Mouse (Mus musculus): ENCODE results near the gene Dgat2. TPM values are rescaled to one million over a fixed set of nuclear protein-coding genes. Genes with fewer than 3 reads are reported as not detected.

Gene Dgat2
- polyA plus RNA-seq, 1 experiment from 2014 or later = 44.2 TPM

DNA sequence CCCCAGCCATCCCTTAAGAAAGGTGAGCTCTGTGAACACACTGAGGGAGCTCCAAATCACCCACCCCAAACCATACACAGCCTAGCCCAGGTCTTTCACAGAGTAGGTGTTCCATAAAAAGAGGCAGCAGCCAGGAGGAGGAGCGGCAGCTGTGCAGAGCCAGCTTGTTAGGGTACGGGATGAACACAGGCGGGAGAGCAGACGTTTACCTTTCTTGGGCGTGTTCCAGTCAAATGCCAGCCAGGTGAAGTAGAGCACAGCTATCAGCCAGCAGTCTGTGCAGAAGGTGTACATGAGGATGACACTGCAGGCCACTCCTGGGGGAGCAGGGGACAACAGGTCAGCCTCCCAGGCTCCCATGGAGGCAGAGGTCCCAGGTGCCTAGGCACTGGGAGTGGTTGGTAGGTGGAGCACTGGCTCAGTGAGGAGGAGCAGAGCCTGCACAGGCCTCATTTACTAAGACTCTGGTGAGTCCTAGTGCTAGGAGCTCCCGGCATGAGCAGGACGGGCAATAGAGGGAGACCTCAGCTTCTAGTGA is 17.6 kb downstream of the Dgat2 start:
- H3K4me3 ChIP-seq (ENCODE audit: low read depth, low read length) = no peak overlapping the region
- no peaks in the 10 kb centered on the region for H3K36me3 ChIP-seq (ENCODE audit: control insufficient read depth, insufficient read depth, low read length)
- H3K9me3 ChIP-seq (ENCODE audit: control insufficient read depth, low read length) = no peaks in the 10 kb centered on the region
- no peak overlapping the region for H3K4me2 ChIP-seq (ENCODE audit: low read length)
- H3K4me1 ChIP-seq (replicated peaks; ENCODE audit: control insufficient read depth, insufficient read depth, low read length) = no peaks in the 10 kb centered on the region
- H3K27me3 ChIP-seq (replicated peaks; ENCODE audit: control insufficient read depth, insufficient read depth, low read length) = no peaks in the 10 kb centered on the region
- H3K27ac ChIP-seq (ENCODE audit: low read depth) = peak overlapping the region; percentile 30; the same call in 1 of the 2 replicates
- H3K9ac ChIP-seq (ENCODE audit: low read length) = no peak overlapping the region
- WGBS = 52% methylated on average over 7 of the region's 7 CpGs
- ATAC-seq (replicated peaks; ENCODE audit: low FRiP score, low TSS enrichment, low read depth) = no peak
- DNase-seq (ENCODE audit: low spot score) = no peak

DNA sequence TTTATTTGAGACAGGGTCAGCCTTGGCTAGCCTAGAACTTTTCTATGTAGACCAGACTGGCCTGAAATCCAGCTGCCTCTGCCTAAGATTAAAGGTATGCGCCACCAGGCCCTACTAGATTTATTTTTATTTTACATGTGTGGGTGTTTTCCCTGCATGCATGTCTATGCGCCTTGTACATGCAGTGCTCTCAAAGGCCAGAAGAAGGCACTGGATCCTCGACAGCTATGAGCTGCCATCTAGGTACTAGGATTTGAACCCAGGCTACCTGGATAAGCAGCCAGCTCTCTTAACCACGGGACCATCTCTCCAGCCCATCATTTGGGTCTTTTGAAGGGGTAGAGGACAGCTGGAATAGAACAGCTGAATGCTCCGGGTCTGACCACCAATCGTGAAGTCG is 20.1 kb downstream of the Dgat2 start:
- Histone ChIP-seq H3K4me1 (replicated peaks; ENCODE audit: control insufficient read depth, insufficient read depth, low read length) (no peaks in the 10 kb centered on the region), H3K36me3 (ENCODE audit: control insufficient read depth, insufficient read depth, low read length) (no peaks in the 10 kb centered on the region), H3K9ac (ENCODE audit: low read length) (no peak overlapping the region), H3K4me2 (ENCODE audit: low read length) (no peak overlapping the region), H3K27me3 (replicated peaks; ENCODE audit: control insufficient read depth, insufficient read depth, low read length) (no peaks in the 10 kb centered on the region), H3K9me3 (ENCODE audit: control insufficient read depth, low read length) (no peaks in the 10 kb centered on the region), H3K27ac (ENCODE audit: low read depth) (no peak overlapping the region), H3K4me3 (ENCODE audit: low read depth, low read length) (no peak overlapping the region)
- DNase-seq (ENCODE audit: low spot score) (no peak), ATAC-seq (replicated peaks; ENCODE audit: low FRiP score, low TSS enrichment, low read depth) (no peak)
- 93% methylated on average over 7 of the region's 7 CpGs for WGBS

DNA sequence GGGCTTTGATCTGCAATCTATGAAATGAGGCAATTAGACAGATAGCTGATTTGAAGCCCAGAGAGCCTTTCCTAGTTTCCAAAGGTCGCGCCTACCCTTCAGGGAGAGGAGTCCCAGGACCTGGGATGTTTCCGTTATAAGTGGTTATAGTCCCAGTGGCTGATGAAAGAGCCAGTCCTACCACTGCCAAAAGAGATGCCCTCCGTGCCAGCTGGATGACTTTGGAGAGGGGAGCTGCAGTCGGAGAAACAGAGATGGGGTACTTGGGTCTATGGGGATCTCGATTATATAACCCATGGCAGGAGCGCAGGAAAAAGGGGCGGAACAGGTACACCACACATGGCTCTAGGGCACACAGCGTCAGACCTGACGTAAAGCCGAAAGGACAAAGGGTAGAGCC is 20.6 kb downstream of the Dgat2 start:
- Histone ChIP-seq H3K4me3 (ENCODE audit: low read depth, low read length) (no peak overlapping the region), H3K4me1 (replicated peaks; ENCODE audit: control insufficient read depth, insufficient read depth, low read length) (no peaks in the 10 kb centered on the region), H3K4me2 (ENCODE audit: low read length) (no peak overlapping the region), H3K27ac (ENCODE audit: low read depth) (no peak overlapping the region), H3K9me3 (ENCODE audit: control insufficient read depth, low read length) (no peaks in the 10 kb centered on the region), H3K9ac (ENCODE audit: low read length) (no peak overlapping the region), H3K27me3 (replicated peaks; ENCODE audit: control insufficient read depth, insufficient read depth, low read length) (no peaks in the 10 kb centered on the region), H3K36me3 (ENCODE audit: control insufficient read depth, insufficient read depth, low read length) (no peaks in the 10 kb centered on the region)
- WGBS = 77% methylated on average over 11 of the region's 11 CpGs
- DNase-seq (ENCODE audit: low spot score) (no peak), ATAC-seq (replicated peaks; ENCODE audit: low FRiP score, low TSS enrichment, low read depth) (no peak)

DNA sequence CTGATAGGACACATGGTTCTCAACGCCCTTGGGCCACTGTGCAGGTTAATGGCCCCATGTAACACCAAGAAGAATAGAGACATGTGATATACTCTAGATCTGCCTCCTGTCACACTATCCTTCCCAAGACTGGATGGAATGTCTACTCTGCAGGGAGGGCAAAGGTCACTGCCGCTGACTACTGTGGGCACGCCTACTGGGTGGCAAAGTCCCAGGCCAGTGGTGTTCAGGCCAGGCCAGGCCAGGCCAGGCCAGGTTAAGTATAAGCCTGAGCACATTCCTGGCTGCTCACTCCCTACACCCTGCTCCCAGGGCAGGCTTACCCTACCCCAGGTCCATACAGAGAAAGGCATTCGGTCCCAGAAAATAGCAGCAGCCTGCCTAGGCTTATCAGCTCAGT is 21.0 kb downstream of the Dgat2 start:
- Histone ChIP-seq H3K4me2 (ENCODE audit: low read length) (no peak overlapping the region), H3K4me1 (replicated peaks; ENCODE audit: control insufficient read depth, insufficient read depth, low read length) (no peaks in the 10 kb centered on the region; the same call in 1 of the 2 replicates), H3K27me3 (replicated peaks; ENCODE audit: control insufficient read depth, insufficient read depth, low read length) (no peaks in the 10 kb centered on the region), H3K36me3 (ENCODE audit: control insufficient read depth, insufficient read depth, low read length) (no peaks in the 10 kb centered on the region), H3K27ac (ENCODE audit: low read depth) (no peak overlapping the region), H3K9me3 (ENCODE audit: control insufficient read depth, low read length) (no peaks in the 10 kb centered on the region), H3K9ac (ENCODE audit: low read length) (no peak overlapping the region), H3K4me3 (ENCODE audit: low read depth, low read length) (no peak overlapping the region)
- no peak for DNase-seq (ENCODE audit: low spot score)
- ATAC-seq (replicated peaks; ENCODE audit: low FRiP score, low TSS enrichment, low read depth) = peak; percentile 56
- WGBS = 31% methylated on average over 4 of the region's 4 CpGs

DNA sequence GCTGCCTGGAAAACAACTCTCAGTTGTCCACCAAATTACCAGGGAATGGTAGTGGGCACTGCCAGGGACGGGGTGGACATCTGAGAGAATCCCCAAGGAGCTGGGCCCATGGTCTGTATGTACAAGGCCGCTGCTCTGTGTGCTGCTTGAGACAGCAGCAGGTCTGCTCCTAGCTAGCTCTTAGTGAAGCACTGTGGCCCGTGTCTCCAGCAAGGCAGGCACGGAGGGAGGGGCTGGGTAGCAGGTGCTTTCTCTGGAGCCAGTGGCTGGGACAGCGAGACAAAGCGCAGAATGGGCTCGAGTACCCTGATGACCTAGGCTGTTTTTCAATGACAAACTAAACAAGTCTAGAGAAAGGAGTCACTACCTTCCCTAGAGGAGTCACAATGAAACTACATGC is 21.5 kb downstream of the Dgat2 start:
- H3K9me3 ChIP-seq (ENCODE audit: control insufficient read depth, low read length) = no peaks in the 10 kb centered on the region
- peaks cover 3% of the 10 kb centered on the region for H3K4me1 ChIP-seq (replicated peaks; ENCODE audit: control insufficient read depth, insufficient read depth, low read length)
- H3K4me3 ChIP-seq (ENCODE audit: low read depth, low read length) = no peak overlapping the region
- WGBS = 72% methylated on average over 7 of the region's 7 CpGs
- no peak overlapping the region for H3K4me2 ChIP-seq (ENCODE audit: low read length)
- H3K27me3 ChIP-seq (replicated peaks; ENCODE audit: control insufficient read depth, insufficient read depth, low read length) = no peaks in the 10 kb centered on the region
- no peaks in the 10 kb centered on the region for H3K36me3 ChIP-seq (ENCODE audit: control insufficient read depth, insufficient read depth, low read length)
- no peak overlapping the region for H3K9ac ChIP-seq (ENCODE audit: low read length)
- H3K27ac ChIP-seq (ENCODE audit: low read depth) = no peak overlapping the region
- DNase-seq (ENCODE audit: low spot score) (no peak), ATAC-seq (replicated peaks; ENCODE audit: low FRiP score, low TSS enrichment, low read depth) (0 out of 2 replicates have a peak, but pooled peaks have one; percentile 1)

DNA sequence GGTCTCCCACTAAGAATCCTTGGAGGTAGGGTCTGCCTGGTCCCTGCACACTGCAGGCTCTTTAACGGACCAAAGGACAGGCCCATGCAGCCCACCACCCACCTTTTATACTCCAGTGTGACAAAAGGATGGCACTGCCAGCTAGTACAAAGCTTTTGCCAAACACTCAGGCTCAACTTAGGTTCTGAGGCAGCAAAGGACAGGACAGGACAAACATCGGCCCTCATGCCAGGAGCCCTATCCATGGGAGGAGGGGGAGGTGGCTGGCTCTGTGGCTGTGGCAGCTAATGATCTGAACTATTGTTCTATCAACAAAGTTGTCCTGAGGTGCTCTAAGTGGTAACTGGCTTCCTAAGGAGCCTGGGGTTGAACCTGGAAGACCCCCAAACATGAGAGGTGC is 23.1 kb downstream of the Dgat2 start:
- no peaks in the 10 kb centered on the region for H3K9me3 ChIP-seq (ENCODE audit: control insufficient read depth, low read length)
- no peak for DNase-seq (ENCODE audit: low spot score)
- no peak overlapping the region for H3K4me2 ChIP-seq (ENCODE audit: low read length)
- WGBS = 91% methylated on average over 2 of the region's 2 CpGs
- ATAC-seq (replicated peaks; ENCODE audit: low FRiP score, low TSS enrichment, low read depth) = no peak
- no peak overlapping the region for H3K4me3 ChIP-seq (ENCODE audit: low read depth, low read length)
- no peaks in the 10 kb centered on the region for H3K36me3 ChIP-seq (ENCODE audit: control insufficient read depth, insufficient read depth, low read length)
- H3K4me1 ChIP-seq (replicated peaks; ENCODE audit: control insufficient read depth, insufficient read depth, low read length) = peaks cover 11% of the 10 kb centered on the region
- no peak overlapping the region for H3K27ac ChIP-seq (ENCODE audit: low read depth)
- H3K9ac ChIP-seq (ENCODE audit: low read length) = no peak overlapping the region
- H3K27me3 ChIP-seq (replicated peaks; ENCODE audit: control insufficient read depth, insufficient read depth, low read length) = no peaks in the 10 kb centered on the region

DNA sequence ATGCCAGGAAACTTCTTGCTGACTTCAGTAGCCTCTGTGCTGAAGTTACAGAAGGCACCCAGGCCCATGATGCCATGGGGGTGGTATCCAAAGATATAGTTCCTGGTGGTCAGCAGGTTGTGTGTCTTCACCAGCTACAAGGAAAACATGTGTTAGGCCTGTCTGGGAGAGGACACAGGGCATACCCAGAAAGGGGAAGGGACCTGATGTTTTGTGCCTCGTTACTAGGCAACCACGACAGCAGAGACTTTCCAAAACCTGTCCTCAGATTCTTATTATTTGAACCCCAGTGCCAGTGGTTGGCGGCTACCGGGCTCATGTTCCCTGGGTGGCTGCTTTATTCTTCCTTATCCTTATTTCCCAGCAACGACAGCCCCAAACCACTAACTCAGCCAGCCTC is 23.6 kb downstream of the Dgat2 start:
- H3K4me3 ChIP-seq (ENCODE audit: low read depth, low read length) = no peak overlapping the region
- no peak for ATAC-seq (replicated peaks; ENCODE audit: low FRiP score, low TSS enrichment, low read depth)
- H3K4me1 ChIP-seq (replicated peaks; ENCODE audit: control insufficient read depth, insufficient read depth, low read length) = peaks cover 12% of the 10 kb centered on the region

DNA sequence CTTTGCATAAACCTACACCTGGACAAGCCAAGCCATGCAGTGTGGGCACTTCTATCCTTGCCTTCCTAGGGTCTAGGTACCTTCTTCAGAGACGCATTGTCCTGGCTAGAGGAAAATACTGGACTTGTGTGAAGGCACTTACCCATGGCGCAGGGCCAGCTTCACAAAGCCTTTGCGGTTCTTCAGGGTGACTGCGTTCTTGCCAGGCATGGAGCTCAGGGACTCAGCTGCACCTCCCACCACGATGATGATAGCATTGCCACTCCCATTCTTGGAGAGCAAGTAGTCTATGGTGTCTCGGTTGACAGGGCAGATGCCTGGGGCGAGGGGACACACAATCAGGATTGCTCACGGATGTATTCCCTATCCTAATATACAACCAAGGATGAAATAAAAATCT is 24.5 kb downstream of the Dgat2 start:
- no peak overlapping the region for H3K4me3 ChIP-seq (ENCODE audit: low read depth, low read length)
- no peak overlapping the region for H3K9ac ChIP-seq (ENCODE audit: low read length)
- WGBS = 82% methylated on average over 8 of the region's 8 CpGs
- no peak overlapping the region for H3K27ac ChIP-seq (ENCODE audit: low read depth)
- ATAC-seq (replicated peaks; ENCODE audit: low FRiP score, low TSS enrichment, low read depth) = no peak
- DNase-seq (ENCODE audit: low spot score) = no peak
- H3K4me1 ChIP-seq (replicated peaks; ENCODE audit: control insufficient read depth, insufficient read depth, low read length) = peaks cover 12% of the 10 kb centered on the region
- H3K27me3 ChIP-seq (replicated peaks; ENCODE audit: control insufficient read depth, insufficient read depth, low read length) = no peaks in the 10 kb centered on the region
- no peak overlapping the region for H3K4me2 ChIP-seq (ENCODE audit: low read length)
- no peaks in the 10 kb centered on the region for H3K9me3 ChIP-seq (ENCODE audit: control insufficient read depth, low read length)
- no peaks in the 10 kb centered on the region for H3K36me3 ChIP-seq (ENCODE audit: control insufficient read depth, insufficient read depth, low read length)

More for the DNA sequence above, 23.6 kb downstream of the Dgat2 start:
- Histone ChIP-seq H3K36me3 (ENCODE audit: control insufficient read depth, insufficient read depth, low read length) (no peaks in the 10 kb centered on the region), H3K4me2 (ENCODE audit: low read length) (no peak overlapping the region), H3K9ac (ENCODE audit: low read length) (no peak overlapping the region), H3K27me3 (replicated peaks; ENCODE audit: control insufficient read depth, insufficient read depth, low read length) (no peaks in the 10 kb centered on the region), H3K9me3 (ENCODE audit: control insufficient read depth, low read length) (no peaks in the 10 kb centered on the region), H3K27ac (ENCODE audit: low read depth) (no peak overlapping the region)
- no peak for DNase-seq (ENCODE audit: low spot score)
- 78% methylated on average over 5 of the region's 5 CpGs for WGBS

DNA sequence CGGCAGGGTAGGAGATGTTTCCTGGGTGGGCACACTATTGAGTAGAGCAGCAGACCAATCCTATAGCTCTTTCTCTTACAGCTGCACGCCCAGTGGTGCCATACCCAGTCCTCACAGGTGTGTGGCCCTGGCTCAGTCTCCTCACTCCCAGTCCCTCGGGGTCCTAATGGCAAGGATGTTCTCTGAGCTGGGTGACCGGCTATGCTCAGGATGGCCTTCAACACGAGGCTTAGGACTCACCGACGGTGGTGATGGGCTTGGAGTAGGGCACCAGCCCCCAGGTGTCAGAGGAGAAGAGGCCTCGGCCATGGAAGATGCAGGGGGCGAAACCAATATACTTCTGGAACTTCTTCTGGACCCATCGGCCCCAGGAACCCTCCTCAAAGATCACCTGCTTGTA is 25.8 kb downstream of the Dgat2 start:
- H3K4me2 ChIP-seq (ENCODE audit: low read length) = no peak overlapping the region
- no peaks in the 10 kb centered on the region for H3K36me3 ChIP-seq (ENCODE audit: control insufficient read depth, insufficient read depth, low read length)
- DNase-seq (ENCODE audit: low spot score) = no peak
- no peak overlapping the region for H3K27ac ChIP-seq (ENCODE audit: low read depth)
- 83% methylated on average over 10 of the region's 10 CpGs for WGBS
- no peak for ATAC-seq (replicated peaks; ENCODE audit: low FRiP score, low TSS enrichment, low read depth)
- H3K9me3 ChIP-seq (ENCODE audit: control insufficient read depth, low read length) = no peaks in the 10 kb centered on the region
- H3K9ac ChIP-seq (ENCODE audit: low read length) = no peak overlapping the region
- H3K4me1 ChIP-seq (replicated peaks; ENCODE audit: control insufficient read depth, insufficient read depth, low read length) = peaks cover 12% of the 10 kb centered on the region
- no peak overlapping the region for H3K4me3 ChIP-seq (ENCODE audit: low read depth, low read length)
- no peaks in the 10 kb centered on the region for H3K27me3 ChIP-seq (replicated peaks; ENCODE audit: control insufficient read depth, insufficient read depth, low read length)
